In the genomic region with DNA sequence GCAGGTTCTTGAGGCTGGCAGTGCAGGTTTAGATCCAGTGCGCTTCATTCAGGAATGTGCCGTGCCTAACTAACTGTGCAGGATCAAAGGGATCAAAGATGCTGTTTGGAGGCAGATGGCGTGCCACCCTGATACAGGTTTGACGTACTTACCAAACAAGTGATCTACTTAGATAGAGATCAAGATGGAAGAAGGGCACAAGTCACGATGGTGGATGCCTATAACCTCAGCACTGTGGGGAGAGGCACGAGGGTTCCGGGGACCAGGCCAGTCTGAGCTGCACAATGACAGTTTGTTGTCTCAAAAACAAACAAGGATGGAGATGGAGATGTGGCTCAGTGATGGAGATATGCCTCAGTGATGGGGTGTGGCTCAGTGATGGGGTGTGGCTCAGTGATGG, we compare ENCODE assay signal across 25 mouse cellular contexts.
"Had no signal": no experiment of that assay in that cellular context is flagged by ENCODE, and none has a peak within 500 bp of the region (broad histone marks: within the 10 kb centered on the region; RNA-seq: fewer than 3 reads in every experiment).

No protein-coding gene starts in this region.

- H3K9ac ChIP-seq: heart, embryonic 12.5 days; hindbrain, embryonic 12.5 days; hindbrain, embryonic 14.5 days; limb, embryonic 12.5 days; liver, embryonic 13.5 days; liver, embryonic 15.5 days had no signal

- H3K36me3 ChIP-seq: heart, embryonic 10.5 days; heart, embryonic 12.5 days; hindbrain, embryonic 10.5 days; hindbrain, embryonic 12.5 days; limb, embryonic 12.5 days; liver, embryonic 13.5 days; liver, embryonic 15.5 days had no signal

- H3K4me3 ChIP-seq: heart, embryonic 10.5 days; heart, embryonic 12.5 days; hindbrain, embryonic 10.5 days; hindbrain, embryonic 12.5 days; layer of hippocampus, adult 2 months; left cerebral cortex, adult 2 months; limb, embryonic 10.5 days; limb, embryonic 12.5 days; liver, embryonic 13.5 days; liver, embryonic 15.5 days had no signal

- DNase-seq: gastrocnemius, postnatal 14 days; gastrocnemius, postnatal 36 days; heart, adult 11 months; heart, postnatal 10 days; heart, postnatal 4 days; kidney, adult 11 months; kidney, adult 8-10 months; kidney, postnatal 10 days; kidney, postnatal 25 days; kidney, postnatal 4 days; liver; liver, embryonic 13.5 days had no signal

- H3K4me2 ChIP-seq: heart, embryonic 12.5 days; hindbrain, embryonic 12.5 days; hindbrain, embryonic 14.5 days; limb, embryonic 12.5 days; liver, embryonic 11.5 days; liver, embryonic 13.5 days; liver, embryonic 15.5 days had no signal

- H3K9me3 ChIP-seq: heart, embryonic 10.5 days; heart, embryonic 12.5 days; hindbrain, embryonic 10.5 days; hindbrain, embryonic 12.5 days; limb, embryonic 10.5 days; limb, embryonic 12.5 days; liver, embryonic 13.5 days; liver, embryonic 15.5 days had no signal

- H3K27me3 ChIP-seq: heart, embryonic 12.5 days; hindbrain, embryonic 12.5 days; limb, embryonic 12.5 days; liver, embryonic 13.5 days; liver, embryonic 15.5 days had no signal

- ATAC-seq: hindbrain, embryonic 16.5 days; intestine, embryonic 16.5 days had no signal

- H3K4me1 ChIP-seq: heart, embryonic 10.5 days; heart, embryonic 12.5 days; liver, embryonic 13.5 days; liver, embryonic 15.5 days had no signal

- H3K27ac ChIP-seq: heart, embryonic 10.5 days; hindbrain, embryonic 10.5 days; hindbrain, embryonic 12.5 days; hindbrain, embryonic 14.5 days; left cerebral cortex, adult 2 months; limb, embryonic 10.5 days; limb, embryonic 12.5 days; liver, embryonic 13.5 days; liver, embryonic 15.5 days had no signal
